Mouse (Mus musculus) CH12.LX (cell line): ENCODE data around the gene Synpo2l. TPM values are rescaled to one million over a fixed set of nuclear protein-coding genes. Genes with fewer than 3 reads are reported as not detected.

ENCODE experiments used
- DNase-seq: peaks from one replicate; pipeline ENCODE4 v3.0.0-alpha.2; 2013; ENCODE audit errors: extremely low read depth
- H3K27ac ChIP-seq: 2 replicates; pipeline ENCODE4 v1.5.1; 2012; ENCODE audit warnings: low read depth, mild to moderate bottlenecking, control low read depth, moderate library complexity; ENCODE audit not compliant: insufficient read depth
- H3K27me3 ChIP-seq: replicated peaks from 2 replicates; pipeline ENCODE3; 2012; ENCODE audit warnings: inconsistent platforms
- H3K36me3 ChIP-seq, 2 experiments: replicated peaks in 1 of 2; 2 replicates each; pipeline versions ENCODE3 to v1.6.1; 2012; ENCODE audit warnings: inconsistent platforms in 1 of 2, low read length in 1 of 2, mild to moderate bottlenecking in 1 of 2, mixed read lengths in 1 of 2, moderate library complexity in 1 of 2; ENCODE audit not compliant: control insufficient read depth in 1 of 2, insufficient read depth in 1 of 2
- H3K4me1 ChIP-seq, 2 experiments: 2 replicates each; pipeline ENCODE4 v1.6.1; 2012; ENCODE audit warnings: inconsistent platforms in 1 of 2, moderate library complexity in 1 of 2; ENCODE audit not compliant: insufficient read depth in 2 of 2, control insufficient read depth in 1 of 2
- H3K4me2 ChIP-seq: 2 replicates; pipeline ENCODE4 v1.6.1; 2012; ENCODE audit warnings: low read depth, mild to moderate bottlenecking, control low read depth; ENCODE audit not compliant: poor library complexity, insufficient read depth, severe bottlenecking
- H3K4me3 ChIP-seq, 3 experiments: fragments of 150-350 bp in 1 of 3; sonication (generic) in 1 of 3; replicated peaks in 1 of 3; 2 replicates each; pipeline versions ENCODE3 to v1.5.1; 2011 to 2012; ENCODE audit warnings: low read depth in 2 of 3, low read length in 2 of 3, mild to moderate bottlenecking in 2 of 3, moderate library complexity in 2 of 3, control low read depth in 1 of 3, improper control_type of control experiment in 1 of 3, inconsistent platforms in 1 of 3, mixed read lengths in 1 of 3; ENCODE audit not compliant: poor library complexity in 1 of 3
- H3K79me2 ChIP-seq: replicated peaks from 2 replicates; pipeline ENCODE4 v1.6.1; 2012; ENCODE audit warnings: mild to moderate bottlenecking, moderate library complexity; ENCODE audit not compliant: control insufficient read depth, poor library complexity, insufficient read depth, severe bottlenecking; ENCODE audit errors: extremely low read depth
- H3K9ac ChIP-seq: 2 replicates; pipeline ENCODE4 v1.6.1; 2012; ENCODE audit warnings: low read depth, mild to moderate bottlenecking, control low read depth, moderate library complexity; ENCODE audit not compliant: insufficient read depth
- H3K9me3 ChIP-seq: replicated peaks from 2 replicates; pipeline ENCODE3; 2012; ENCODE audit warnings: low read length, inconsistent platforms, mixed read lengths
- CHD1 ChIP-seq: IDR thresholded peaks from 2 replicates; pipeline ENCODE4 v1.6.1; 2012; ENCODE audit warnings: low read depth, low read length, improper control_type of control experiment, inconsistent platforms
- ELF1 ChIP-seq: IDR thresholded peaks from 2 replicates; pipeline ENCODE4 v1.6.1; 2014; ENCODE audit warnings: low read depth, mild to moderate bottlenecking, inconsistent platforms, low read length, improper control_type of control experiment
- EP300 ChIP-seq: IDR thresholded peaks from 2 replicates; pipeline ENCODE4 v1.6.1; 2011; ENCODE audit warnings: low read length, improper control_type of control experiment
- GABPA ChIP-seq: IDR thresholded peaks from 2 replicates; pipeline ENCODE4 v1.6.1; 2012; ENCODE audit warnings: low read depth, low read length, improper control_type of control experiment, inconsistent platforms; ENCODE audit not compliant: insufficient replicate concordance
- HCFC1 ChIP-seq: IDR thresholded peaks from 2 replicates; pipeline ENCODE4 v1.6.1; 2012; ENCODE audit warnings: low read depth, mild to moderate bottlenecking, inconsistent platforms, low read length, improper control_type of control experiment
- JUND ChIP-seq: conservative IDR thresholded peaks from 2 replicates; pipeline ENCODE4 v1.6.1; 2011; ENCODE audit warnings: low read depth, low read length, improper control_type of control experiment
- MAZ ChIP-seq: IDR thresholded peaks from 2 replicates; pipeline ENCODE4 v1.6.1; 2012; ENCODE audit warnings: low read depth, mild to moderate bottlenecking, inconsistent platforms, low read length, improper control_type of control experiment, moderate library complexity
- MXI1 ChIP-seq: IDR thresholded peaks from 2 replicates; pipeline ENCODE4 v1.6.1; 2011; ENCODE audit warnings: mild to moderate bottlenecking, low read depth, low read length, improper control_type of control experiment
- RAD21 ChIP-seq: IDR thresholded peaks from 2 replicates; pipeline ENCODE4 v1.6.1; 2011; ENCODE audit warnings: low read depth, mild to moderate bottlenecking, low read length, improper control_type of control experiment, moderate library complexity
- RCOR1 ChIP-seq: conservative IDR thresholded peaks from 2 replicates; pipeline ENCODE4 v1.6.1; 2012; ENCODE audit warnings: low read depth, mild to moderate bottlenecking, inconsistent platforms, low read length, improper control_type of control experiment
- TBP ChIP-seq: conservative IDR thresholded peaks from 2 replicates; pipeline ENCODE4 v1.6.1; 2011; ENCODE audit warnings: low read depth, low read length, improper control_type of control experiment
- TCF12 ChIP-seq: IDR thresholded peaks from 2 replicates; pipeline ENCODE4 v1.6.1; 2014; ENCODE audit warnings: low read depth, mild to moderate bottlenecking, inconsistent platforms, low read length, improper control_type of control experiment
- UBTF ChIP-seq: IDR thresholded peaks from 2 replicates; pipeline ENCODE4 v1.6.1; 2012; ENCODE audit warnings: low read depth, mild to moderate bottlenecking, inconsistent platforms, low read length, improper control_type of control experiment, moderate library complexity
- USF1 ChIP-seq: IDR thresholded peaks from 2 replicates; pipeline ENCODE4 v1.6.1; 2014; ENCODE audit warnings: low read depth, mild to moderate bottlenecking, inconsistent platforms, low read length, improper control_type of control experiment
- ZKSCAN1 ChIP-seq: IDR thresholded peaks from 2 replicates; pipeline ENCODE4 v1.6.1; 2012; ENCODE audit warnings: low read depth, inconsistent platforms, low read length, improper control_type of control experiment, borderline replicate concordance
- ZMIZ1 ChIP-seq: IDR thresholded peaks from 2 replicates; pipeline ENCODE4 v1.6.1; 2012; ENCODE audit warnings: low read depth, mild to moderate bottlenecking, inconsistent platforms, low read length, improper control_type of control experiment
- dilution Hi-C: fragments of 300-500 bp; cut with MboI; formaldehyde crosslinking; loops from 2 replicates; pipeline ENCODE4 v1.14.3; 2020; ENCODE audit warnings: low sequenced_read_pairs; ENCODE audit not compliant: extremely low pct_unique_long_range_greater_than_20kb, extremely low pct_ligation_motif_present
- in situ Hi-C: fragments of 300-500 bp; cut with MboI; formaldehyde crosslinking; loops from 3 replicates; pipeline ENCODE4 v1.14.3; 2019; ENCODE audit warnings: low sequenced_read_pairs, low pct_ligation_motif_present, low pct_unique_long_range_greater_than_20kb, mixed read lengths
- polyA plus RNA-seq: library from polyadenylated mRNA; unstranded; fragments of >175 nt; gene quantifications from 2 replicates; pipeline ENCODE4 v1.2.1, GENCODE M21; 2012; ENCODE audit warnings: low read depth; ENCODE audit not compliant: insufficient read length
- total RNA-seq, 2 experiments: library from RNA; depleted of rRNA; stranded (reverse); fragments of 300-350 nt in 1 of 2; fragments of >200 nt in 1 of 2; gene quantifications; 2 replicates each; pipeline ENCODE4 v1.2.3; 2012 to 2014

Gene Synpo2l
- total and polyA plus RNA-seq, 3 experiments: 0.04 to 0.13 TPM; not detected in 1

DNA sequence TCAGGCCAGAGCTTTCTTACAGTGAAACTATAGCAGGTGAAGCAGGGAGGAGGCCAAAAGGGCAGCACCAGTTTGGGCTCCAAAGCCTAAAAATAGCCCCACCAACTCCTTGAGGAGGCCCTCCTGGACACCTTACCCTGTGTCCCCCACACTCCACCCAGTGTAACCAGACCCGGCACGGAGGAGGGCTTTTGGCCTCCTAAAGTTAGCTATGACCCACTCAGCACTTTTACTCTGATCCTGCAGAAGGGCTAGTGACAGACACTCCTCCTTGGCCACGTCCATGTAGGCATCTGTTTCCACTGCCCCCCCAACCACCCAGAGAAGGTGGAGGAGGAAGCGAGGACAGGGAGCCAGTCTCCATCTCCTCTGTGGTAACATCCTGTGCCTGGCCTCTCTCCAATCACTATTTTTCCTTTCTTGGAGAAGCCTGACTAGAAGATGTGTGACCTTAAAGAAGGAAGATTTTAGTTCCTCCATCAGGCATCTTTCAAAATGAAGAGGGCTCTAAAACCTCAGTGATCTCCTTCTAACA is 16.4 kb downstream of the Synpo2l start:
- H3K79me2 ChIP-seq: no peaks in the 10 kb centered on the region
- H3K4me1 ChIP-seq: peaks cover 2 to 24% of the 10 kb centered on the region in 2 experiments; a peak in 3 of 4 replicates
- no peaks in the 10 kb centered on the region for H3K27me3 ChIP-seq
- DNase-seq: no peak
- H3K9ac ChIP-seq: no peak overlapping the region
- H3K4me2 ChIP-seq: no peak overlapping the region
- in situ Hi-C loops: no loop called here
- H3K9me3 ChIP-seq: no peaks in the 10 kb centered on the region
- TF ChIP-seq TBP (no peak), ZKSCAN1 (no peak), ELF1 (no peak)
- H3K27ac ChIP-seq: no peak overlapping the region
- no peak overlapping the region for H3K4me3 ChIP-seq
- dilution Hi-C loops: no loop called here
- no peaks in the 10 kb centered on the region for H3K36me3 ChIP-seq

DNA sequence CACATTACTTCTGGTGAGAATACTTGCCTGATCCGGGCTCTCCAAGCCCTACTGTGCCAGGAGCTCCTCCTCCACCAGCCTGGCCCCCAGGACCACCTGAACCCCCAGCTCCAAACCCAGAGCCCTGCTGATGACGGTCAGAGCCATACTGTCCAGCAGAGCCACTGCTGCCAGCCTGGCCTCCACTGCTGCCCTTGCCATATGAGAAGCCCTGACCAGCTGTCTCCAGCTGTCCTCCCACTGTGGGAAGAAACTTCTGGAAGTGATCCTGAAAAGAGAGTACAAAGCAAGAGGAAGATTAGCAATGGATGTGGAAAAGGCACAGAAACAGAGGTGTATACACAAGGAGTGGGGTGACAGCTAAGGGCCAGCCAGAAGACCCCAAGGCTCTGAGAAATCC is 17.2 kb downstream of the Synpo2l start:
- H3K9ac ChIP-seq: no peak overlapping the region
- H3K36me3 ChIP-seq: no peaks in the 10 kb centered on the region
- H3K27me3 ChIP-seq: no peaks in the 10 kb centered on the region
- H3K4me3 ChIP-seq: no peak overlapping the region
- dilution Hi-C loops (no loop called here), in situ Hi-C loops (no loop called here)
- peaks cover 2 to 16% of the 10 kb centered on the region in 2 experiments; a peak in 3 of 4 replicates for H3K4me1 ChIP-seq
- no peak for TF ChIP-seq RCOR1
- no peak overlapping the region for H3K4me2 ChIP-seq
- H3K9me3 ChIP-seq: no peaks in the 10 kb centered on the region
- DNase-seq: no peak
- no peak overlapping the region for H3K27ac ChIP-seq
- H3K79me2 ChIP-seq: no peaks in the 10 kb centered on the region

GRCm38 (mm10) chr14:20646381-20646780 is 21.8 kb downstream of the Synpo2l start:
- in situ Hi-C loops: no loop called here
- DNase-seq: no peak
- H3K36me3 ChIP-seq: peaks cover 0 to 5% of the 10 kb centered on the region in 2 experiments

More at GRCm38 (mm10) chr14:20646381-20646780, 21.8 kb downstream of the Synpo2l start:
- H3K9me3 ChIP-seq: no peaks in the 10 kb centered on the region
- no peak overlapping the region for H3K4me3 ChIP-seq
- no peak overlapping the region for H3K27ac ChIP-seq
- H3K4me1 ChIP-seq: peaks cover 0 to 9% of the 10 kb centered on the region in 2 experiments; a peak in 2 of 4 replicates
- dilution Hi-C loops: no loop called here
- H3K9ac ChIP-seq: no peak overlapping the region
- H3K79me2 ChIP-seq: no peaks in the 10 kb centered on the region
- TF ChIP-seq MAZ (no peak), JUND (no peak), HCFC1 (no peak), MXI1 (no peak), TCF12 (no peak), USF1 (no peak), ELF1 (no peak), GABPA (no peak), TBP (no peak), UBTF (no peak), RAD21 (no peak), CHD1 (no peak), ZMIZ1 (no peak), EP300 (no peak)
- H3K4me2 ChIP-seq: no peak overlapping the region
- no peaks in the 10 kb centered on the region for H3K27me3 ChIP-seq
